15 mouse cellular contexts compared by ENCODE assay signal in genomic region chr10:38103570-38103969, GRCm38 (mm10).
DNase-seq lines count a peak whose midpoint lies in the region; ATAC-seq and TF ChIP-seq lines count a peak whose summit lies in the region.
"Had no signal": no experiment of that assay in that cellular context is flagged by ENCODE, and none has a peak within 500 bp of the region (broad histone marks: within the 10 kb centered on the region; RNA-seq: fewer than 3 reads in every experiment).

No protein-coding gene starts in this region.

- no peak overlapping the region for H3K27ac ChIP-seq in forebrain, embryonic 13.5 days
- H3K27ac ChIP-seq in forebrain, embryonic 10.5 days, result no peak overlapping the region
- H3K27ac ChIP-seq in lung, embryonic 16.5 days (ENCODE audit: low read length), result no peak overlapping the region
- H3K27ac ChIP-seq in forebrain, postnatal 0 days (ENCODE audit: low read depth, low read length), result no peak overlapping the region
- H3K27ac ChIP-seq: kidney, postnatal 0 days; limb, embryonic 13.5 days; liver, embryonic 15.5 days had no signal

- no peaks in the 10 kb centered on the region for H3K27me3 ChIP-seq in forebrain, embryonic 13.5 days
- H3K27me3 ChIP-seq in forebrain, embryonic 10.5 days (ENCODE audit: poor library complexity, severe bottlenecking), result no peaks in the 10 kb centered on the region
- no peaks in the 10 kb centered on the region for H3K27me3 ChIP-seq in lung, embryonic 16.5 days (ENCODE audit: control insufficient read depth, insufficient read depth, low read depth, low read length)
- no peaks in the 10 kb centered on the region for H3K27me3 ChIP-seq in forebrain, postnatal 0 days (ENCODE audit: insufficient read depth, low read length)
- H3K27me3 ChIP-seq: limb, embryonic 13.5 days; liver, embryonic 15.5 days; megakaryocyte, embryonic 14.5 days had no signal

- no peak for DNase-seq in forebrain, embryonic 10.5 days (ENCODE audit: extremely low spot score, low spot score)
- no peak for DNase-seq in lung, adult 2 months
- peak; percentile 85 for DNase-seq in brain, embryonic 14.5 days (ENCODE audit: low read depth)
- DNase-seq in forebrain, postnatal 0 days, result peak; percentile 22
- no peak for DNase-seq in ovary, adult 18-20 months (ENCODE audit: low spot score)
- no peak for DNase-seq in spleen, postnatal 36 days (ENCODE audit: low spot score in 2 of 2)
- DNase-seq: adrenal gland, postnatal 36 days; B cell, adult 2 months; kidney, adult 11 months had no signal

- no peak for TF ChIP-seq CTCF in lung, adult 2 months (IDR thresholded peaks at IDR 0.05; ENCODE audit: insufficient read depth, low read length)
- no peak for TF ChIP-seq CTCF in brain, embryonic 14.5 days (IDR thresholded peaks at IDR 0.05; ENCODE audit: borderline replicate concordance, extremely low read depth, insufficient read depth, insufficient read length)
- no peak for TF ChIP-seq CTCF in forebrain, postnatal 0 days (IDR thresholded peaks at IDR 0.05; ENCODE audit: low read depth)

- TF ChIP-seq POLR2A in lung, adult 2 months (IDR thresholded peaks at IDR 0.05; ENCODE audit: borderline replicate concordance, extremely low read depth, low read depth, low read length), result no peak
- no peak for TF ChIP-seq POLR2A in brain, embryonic 14.5 days (IDR thresholded peaks at IDR 0.05; ENCODE audit: borderline replicate concordance, extremely low read depth, insufficient read depth, insufficient read length, poor library complexity, severe bottlenecking)

- H3K9ac ChIP-seq in forebrain, embryonic 13.5 days, result no peak overlapping the region
- no peak overlapping the region for H3K9ac ChIP-seq in lung, embryonic 16.5 days (ENCODE audit: low read length)
- no peak overlapping the region for H3K9ac ChIP-seq in forebrain, postnatal 0 days
- H3K9ac ChIP-seq: limb, embryonic 13.5 days; liver, embryonic 15.5 days had no signal

- no peaks in the 10 kb centered on the region for H3K36me3 ChIP-seq in forebrain, embryonic 13.5 days (ENCODE audit: poor library complexity, severe bottlenecking)
- H3K36me3 ChIP-seq in forebrain, embryonic 10.5 days (replicated peaks), result no peaks in the 10 kb centered on the region
- no peaks in the 10 kb centered on the region for H3K36me3 ChIP-seq in lung, embryonic 16.5 days (ENCODE audit: control insufficient read depth, insufficient read depth, low read length)
- H3K36me3 ChIP-seq in forebrain, postnatal 0 days (ENCODE audit: insufficient read depth), result no peaks in the 10 kb centered on the region
- H3K36me3 ChIP-seq: limb, embryonic 13.5 days; liver, embryonic 15.5 days had no signal

- no peak overlapping the region for H3K4me2 ChIP-seq in forebrain, embryonic 13.5 days
- no peak overlapping the region for H3K4me2 ChIP-seq in lung, embryonic 16.5 days (ENCODE audit: low read depth, low read length)
- H3K4me2 ChIP-seq in forebrain, postnatal 0 days (ENCODE audit: low read depth), result no peak overlapping the region
- H3K4me2 ChIP-seq: limb, embryonic 13.5 days; liver, embryonic 15.5 days had no signal

- peaks cover 5% of the 10 kb centered on the region; the same call in 1 of the 2 replicates for H3K4me1 ChIP-seq in forebrain, embryonic 13.5 days
- H3K4me1 ChIP-seq in forebrain, embryonic 10.5 days, result no peaks in the 10 kb centered on the region
- no peaks in the 10 kb centered on the region for H3K4me1 ChIP-seq in lung, embryonic 16.5 days (replicated peaks; ENCODE audit: control insufficient read depth, insufficient read depth, low read length)
- H3K4me1 ChIP-seq in lung, adult 2 months (ENCODE audit: control insufficient read depth, insufficient read depth, low read length), result no peaks in the 10 kb centered on the region
- no peaks in the 10 kb centered on the region for H3K4me1 ChIP-seq in forebrain, postnatal 0 days (ENCODE audit: insufficient read depth)
- H3K4me1 ChIP-seq: limb, embryonic 13.5 days; liver, embryonic 15.5 days; megakaryocyte, embryonic 14.5 days had no signal

- H3K4me3 ChIP-seq in forebrain, embryonic 13.5 days, result no peak overlapping the region
- H3K4me3 ChIP-seq in forebrain, embryonic 10.5 days, result no peak overlapping the region
- no peak overlapping the region for H3K4me3 ChIP-seq in lung, embryonic 16.5 days (ENCODE audit: low read length)
- H3K4me3 ChIP-seq in lung, adult 2 months (replicated peaks; ENCODE audit: extremely low read depth, low read depth, low read length), result no peak overlapping the region
- no peak overlapping the region for H3K4me3 ChIP-seq in forebrain, postnatal 0 days (ENCODE audit: low read depth, low read length)
- H3K4me3 ChIP-seq: limb, embryonic 13.5 days; liver, embryonic 15.5 days; megakaryocyte, embryonic 14.5 days had no signal

- no peaks in the 10 kb centered on the region for H3K9me3 ChIP-seq in forebrain, embryonic 13.5 days (replicated peaks)
- H3K9me3 ChIP-seq in forebrain, embryonic 10.5 days, result no peaks in the 10 kb centered on the region
- H3K9me3 ChIP-seq in lung, embryonic 16.5 days (ENCODE audit: control insufficient read depth, low read length), result no peaks in the 10 kb centered on the region
- H3K9me3 ChIP-seq in forebrain, postnatal 0 days (ENCODE audit: low read length), result no peaks in the 10 kb centered on the region
- H3K9me3 ChIP-seq: limb, embryonic 13.5 days; liver, embryonic 15.5 days; megakaryocyte, embryonic 14.5 days had no signal

- WGBS in forebrain, embryonic 13.5 days, result 64% methylated on average over 1 of the region's 1 CpGs
- WGBS in forebrain, embryonic 10.5 days, result 68% methylated on average over 1 of the region's 1 CpGs
- WGBS in lung, embryonic 16.5 days, result 27% methylated on average over 1 of the region's 1 CpGs
- WGBS in lung, adult 2 months, result 28% methylated on average over 1 of the region's 1 CpGs
- 18% methylated on average over 1 of the region's 1 CpGs for WGBS in forebrain, postnatal 0 days

- peak; percentile 78 for ATAC-seq in forebrain, embryonic 13.5 days
- peak; percentile 4; the same call in 1 of the 2 replicates for ATAC-seq in lung, embryonic 16.5 days (ENCODE audit: low read depth)
- no peak for ATAC-seq in forebrain, postnatal 0 days

Comparison
In these comparisons a context has a peak if more than half of its experiments do, and no peak if none do; other contexts are left out.
1. DNase-seq: peak in brain, embryonic 14.5 days (single experiment) and forebrain, postnatal 0 days (single experiment); none in forebrain, embryonic 10.5 days (single experiment), lung, adult 2 months (single experiment), ovary, adult 18-20 months (single experiment) and spleen, postnatal 36 days (0 of 2).